Mouse (Mus musculus) limb, embryonic 12.5 days (tissue): ENCODE measurements around the gene Srpr. TPM values are rescaled to one million over a fixed set of nuclear protein-coding genes. Genes with fewer than 3 reads are reported as not detected.

Experiments
- ATAC-seq: fragments of 200-750 bp; cut with Nextera tagmentation; 2 replicates; pipeline ENCODE4 v1.8.0; 2017; ENCODE audit warnings: low read depth, moderate TSS enrichment; ENCODE audit not compliant: insufficient number of reproducible peaks, insufficient read depth, low FRiP score, low TSS enrichment
- H3K27ac ChIP-seq: fragments of 300-500 bp; sonication (generic); 2 replicates; pipeline ENCODE4 v1.5.1; 2016; ENCODE audit warnings: mild to moderate bottlenecking, moderate library complexity
- H3K27me3 ChIP-seq: fragments of 300-500 bp; sonication (generic); 2 replicates; pipeline ENCODE4 v1.6.1; 2016; ENCODE audit warnings: mild to moderate bottlenecking, moderate library complexity
- H3K36me3 ChIP-seq: fragments of 300-500 bp; sonication (generic); 2 replicates; pipeline ENCODE4 v1.6.1; 2016; ENCODE audit warnings: mild to moderate bottlenecking, moderate library complexity
- H3K4me1 ChIP-seq: fragments of 300-500 bp; sonication (generic); replicated peaks from 2 replicates; pipeline ENCODE4 v1.6.1; 2016
- H3K4me2 ChIP-seq: fragments of 300-500 bp; sonication (generic); 2 replicates; pipeline ENCODE4 v1.6.1; 2016; ENCODE audit warnings: mild to moderate bottlenecking, moderate library complexity
- H3K4me3 ChIP-seq: fragments of 300-500 bp; sonication (generic); replicated peaks from 2 replicates; pipeline ENCODE4 v1.5.1; 2016; ENCODE audit warnings: mild to moderate bottlenecking
- H3K9ac ChIP-seq: fragments of 300-500 bp; sonication (generic); replicated peaks from 2 replicates; pipeline ENCODE4 v1.6.1; 2016; ENCODE audit warnings: mild to moderate bottlenecking, moderate library complexity
- H3K9me3 ChIP-seq: fragments of 300-500 bp; sonication (generic); 2 replicates; pipeline ENCODE4 v1.6.1; 2016; ENCODE audit warnings: mild to moderate bottlenecking, moderate library complexity
- WGBS: fragments of 180-500 bp; shearing (Covaris S2); methylation state at CpG from one replicate; pipeline ENCODE4 v1.1.7; 2016; 5-methylcytosine and 5-hydroxymethylcytosine counted together
- polyA plus RNA-seq: library from polyadenylated mRNA; unstranded; fragments of >200 nt; fragmentation: Nextera tagmentation; extraction: Ambion mirVana; gene quantifications from 2 replicates; pipeline ENCODE4 v1.2.1, GENCODE M21; 2016

Gene Srpr
- polyA plus RNA-seq, 1 experiment from 2014 or later, result 97.6 TPM

- H3K27me3 ChIP-seq, result no peaks in the 10 kb centered on the region
- H3K4me2 ChIP-seq, result no peak overlapping the region
- no peak overlapping the region for H3K4me3 ChIP-seq
- no peaks in the 10 kb centered on the region; the same call in 1 of the 2 replicates for H3K36me3 ChIP-seq
- ATAC-seq, result no peak
- H3K4me1 ChIP-seq, result peaks cover 15% of the 10 kb centered on the region
- no peak overlapping the region for H3K27ac ChIP-seq
- H3K9me3 ChIP-seq, result no peaks in the 10 kb centered on the region
- H3K9ac ChIP-seq, result no peak overlapping the region
- 65% methylated on average over 3 of the region's 3 CpGs for WGBS
These were observed 64.5 kb downstream of the Srpr start for GRCm38 (mm10) chr9:35264509-35264908.

- under 1% methylated on average over 62 of the region's 62 CpGs for WGBS
- H3K27ac ChIP-seq, result peak within 1 kb of the TSS; percentile 68
These were observed 67.4 kb downstream of the Srpr start, which contains the start of the genes Fam118b and Rpusd4 for GRCm38 (mm10) chr9:35267146-35267975. Gene Fam118b (minus strand): TSS chr9:35267805. Gene Rpusd4 (plus strand): TSS chr9:35267865.

GRCm38 (mm10) chr9:35267976-35268715 is 68.2 kb downstream of the Srpr start:
- peaks cover 34% of the 10 kb centered on the region for H3K36me3 ChIP-seq
- peak; percentile 61; the same call in 1 of the 2 replicates for ATAC-seq
- no peaks in the 10 kb centered on the region for H3K27me3 ChIP-seq
- peak overlapping the region; percentile 64 for H3K9ac ChIP-seq
- peak overlapping the region; percentile 68; the same call in 1 of the 2 replicates for H3K27ac ChIP-seq
- H3K9me3 ChIP-seq, result no peaks in the 10 kb centered on the region
- H3K4me3 ChIP-seq, result peak overlapping the region; percentile 72
- peaks cover 15% of the 10 kb centered on the region for H3K4me1 ChIP-seq
- peak overlapping the region; percentile 79 for H3K4me2 ChIP-seq
- 1% methylated on average over 21 of the region's 21 CpGs for WGBS

More at GRCm38 (mm10) chr9:35267146-35267975, 67.4 kb downstream of the Srpr start, which contains the start of the genes Fam118b and Rpusd4:
- H3K4me2 ChIP-seq, result peak within 1 kb of the TSS; percentile 79
- H3K9ac ChIP-seq, result peak within 1 kb of the TSS; percentile 64
- peaks cover 26% of the 10 kb centered on the region for H3K36me3 ChIP-seq
- H3K4me1 ChIP-seq, result peaks cover 15% of the 10 kb centered on the region
- H3K4me3 ChIP-seq, result peak within 1 kb of the TSS; percentile 72
- no peaks in the 10 kb centered on the region for H3K9me3 ChIP-seq
- ATAC-seq, result peak; percentile 90
- no peaks in the 10 kb centered on the region for H3K27me3 ChIP-seq

GRCm38 (mm10) chr9:35277855-35278365 is 77.9 kb downstream of the Srpr start:
- Histone ChIP-seq H3K4me1 (peaks cover 8% of the 10 kb centered on the region), H3K27ac (no peak overlapping the region), H3K36me3 (peaks cover 58% of the 10 kb centered on the region), H3K27me3 (no peaks in the 10 kb centered on the region), H3K4me2 (no peak overlapping the region), H3K4me3 (no peak overlapping the region), H3K9ac (no peak overlapping the region), H3K9me3 (no peaks in the 10 kb centered on the region)
- 84% methylated on average over 3 of the region's 3 CpGs for WGBS
- ATAC-seq, result no peak

- H3K4me1 ChIP-seq, result peaks cover 13% of the 10 kb centered on the region
- H3K4me3 ChIP-seq, result no peak overlapping the region
- no peak overlapping the region for H3K4me2 ChIP-seq
- no peaks in the 10 kb centered on the region for H3K9me3 ChIP-seq
- H3K36me3 ChIP-seq, result peaks cover 52% of the 10 kb centered on the region
- ATAC-seq, result no peak
- H3K9ac ChIP-seq, result no peak overlapping the region
- H3K27me3 ChIP-seq, result peaks cover 2% of the 10 kb centered on the region; the same call in 1 of the 2 replicates
- 77% methylated on average over 4 of the region's 4 CpGs for WGBS
- H3K27ac ChIP-seq, result no peak overlapping the region
These were observed 78.5 kb downstream of the Srpr start for GRCm38 (mm10) chr9:35278451-35278850.

GRCm38 (mm10) chr9:35282006-35282850 is 82.3 kb downstream of the Srpr start:
- H3K27me3 ChIP-seq, result peaks cover 8% of the 10 kb centered on the region; the same call in 1 of the 2 replicates
- H3K9me3 ChIP-seq, result no peaks in the 10 kb centered on the region
- peaks cover 19% of the 10 kb centered on the region for H3K36me3 ChIP-seq
- WGBS, result 19% methylated on average over 5 of the region's 5 CpGs
- ATAC-seq, result no peak
- peaks cover 22% of the 10 kb centered on the region for H3K4me1 ChIP-seq
- H3K9ac ChIP-seq, result no peak overlapping the region
- H3K27ac ChIP-seq, result peak overlapping the region; percentile 50; the same call in 1 of the 2 replicates
- no peak overlapping the region for H3K4me3 ChIP-seq
- no peak overlapping the region for H3K4me2 ChIP-seq

- ATAC-seq, result no peak
- Histone ChIP-seq H3K27ac (peak overlapping the region; percentile 50; the same call in 1 of the 2 replicates), H3K27me3 (peaks cover 8% of the 10 kb centered on the region; the same call in 1 of the 2 replicates), H3K4me1 (peaks cover 22% of the 10 kb centered on the region), H3K4me2 (no peak overlapping the region), H3K4me3 (no peak overlapping the region), H3K9ac (no peak overlapping the region), H3K9me3 (no peaks in the 10 kb centered on the region), H3K36me3 (peaks cover 13% of the 10 kb centered on the region)
- WGBS, result 55% methylated on average over 5 of the region's 5 CpGs
These were observed 82.9 kb downstream of the Srpr start for GRCm38 (mm10) chr9:35282851-35283200.

- Histone ChIP-seq H3K4me2 (no peak overlapping the region), H3K9ac (no peak overlapping the region), H3K9me3 (no peaks in the 10 kb centered on the region), H3K27ac (0 out of 2 replicates have a peak overlapping the region, but pooled peaks have one; percentile 29), H3K27me3 (peaks cover 8% of the 10 kb centered on the region; the same call in 1 of the 2 replicates), H3K4me1 (peaks cover 27% of the 10 kb centered on the region), H3K4me3 (no peak overlapping the region), H3K36me3 (peaks cover 7% of the 10 kb centered on the region)
- 0 out of 2 replicates have a peak, but pooled peaks have one; percentile 15 for ATAC-seq
- 37% methylated on average over 13 of the region's 13 CpGs for WGBS
These were observed 83.6 kb downstream of the Srpr start for GRCm38 (mm10) chr9:35283415-35284069.

GRCm38 (mm10) chr9:35284351-35284750 is 84.4 kb downstream of the Srpr start:
- no peak for ATAC-seq
- no peak overlapping the region for H3K27ac ChIP-seq
- H3K27me3 ChIP-seq, result peaks cover 8% of the 10 kb centered on the region; the same call in 1 of the 2 replicates

GRCm38 (mm10) chr9:35286351-35286750 is 86.4 kb downstream of the Srpr start:
- peaks cover 8% of the 10 kb centered on the region; the same call in 1 of the 2 replicates for H3K27me3 ChIP-seq
- H3K9ac ChIP-seq, result no peak overlapping the region
- H3K9me3 ChIP-seq, result no peaks in the 10 kb centered on the region
- H3K4me3 ChIP-seq, result no peak overlapping the region
- no peak for ATAC-seq
- H3K4me1 ChIP-seq, result peaks cover 44% of the 10 kb centered on the region
- no peak overlapping the region for H3K4me2 ChIP-seq
- WGBS, result 90% methylated on average over 3 of the region's 3 CpGs
- no peak overlapping the region for H3K27ac ChIP-seq
- H3K36me3 ChIP-seq, result no peaks in the 10 kb centered on the region

More at GRCm38 (mm10) chr9:35284351-35284750, 84.4 kb downstream of the Srpr start:
- 0 out of 2 replicates have a peak, but pooled peaks cover under 1% of the 10 kb centered on the region for H3K36me3 ChIP-seq
- peaks cover 35% of the 10 kb centered on the region for H3K4me1 ChIP-seq
- H3K9ac ChIP-seq, result no peak overlapping the region
- no peak overlapping the region for H3K4me3 ChIP-seq
- 55% methylated on average over 4 of the region's 4 CpGs for WGBS
- no peaks in the 10 kb centered on the region for H3K9me3 ChIP-seq
- H3K4me2 ChIP-seq, result no peak overlapping the region
